Mouse (Mus musculus): ENCODE data around the gene Spats2l. TPM values are rescaled to one million over a fixed set of nuclear protein-coding genes. Genes with fewer than 3 reads are reported as not detected.

The Spats2l gene
- total and polyA plus RNA-seq, 3 experiments: not detected

DNA sequence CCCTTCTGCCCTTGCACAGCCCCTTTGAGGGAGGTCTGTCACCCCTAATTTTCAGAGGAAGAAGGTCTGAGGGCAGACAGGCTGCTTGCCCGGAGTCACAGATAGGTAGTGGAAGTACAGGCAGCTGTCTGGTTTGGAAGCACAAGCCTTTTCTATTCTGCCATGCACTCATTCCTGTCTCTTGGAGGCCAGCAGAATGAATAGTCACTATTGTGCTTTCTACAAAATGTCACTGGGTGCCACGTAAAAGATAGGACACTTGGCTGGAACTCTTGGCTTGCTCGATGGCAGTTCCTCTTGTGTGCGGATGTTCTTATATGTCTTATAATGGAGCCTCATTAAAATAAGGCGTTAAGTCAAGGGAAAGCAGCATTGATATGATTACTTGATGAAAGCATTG lies 15.9 kb downstream of the Spats2l start:
- Histone ChIP-seq H3K9ac (ENCODE audit: control insufficient read depth, low read depth, low read length, poor library complexity, severe bottlenecking) (no peak overlapping the region), H3K36me3 (ENCODE audit: control insufficient read depth in 1 of 2, insufficient read depth in 2 of 2, low read length in 2 of 2) (no peaks in the 10 kb centered on the region), H3K4me3 (ENCODE audit: control insufficient read depth in 1 of 2, insufficient read depth in 1 of 2, low read depth in 2 of 2, low read length in 2 of 2) (no peak overlapping the region), H3K27ac (ENCODE audit: control insufficient read depth, low read depth, low read length) (no peak overlapping the region), H3K27me3 (ENCODE audit: control insufficient read depth in 1 of 2, insufficient read depth in 2 of 2, low read length in 2 of 2) (no peaks in the 10 kb centered on the region), H3K9me3 (replicated peaks; ENCODE audit: insufficient read depth, low read length) (no peaks in the 10 kb centered on the region), H3K4me1 (ENCODE audit: control insufficient read depth in 1 of 2, insufficient read depth in 2 of 2, low read length in 2 of 2) (no peaks in the 10 kb centered on the region), H3K79me2 (ENCODE audit: control insufficient read depth, insufficient read depth, low read length, poor library complexity) (no peaks in the 10 kb centered on the region)
- TF ChIP-seq SMC3 (IDR thresholded peaks at IDR 0.05; ENCODE audit: low read depth, low read length) (no peak), MAX (IDR thresholded peaks at IDR 0.05; ENCODE audit: low read length) (no peak), GABPA (IDR thresholded peaks at IDR 0.05; ENCODE audit: low read depth, low read length) (no peak), CHD1 (IDR thresholded peaks at IDR 0.05; ENCODE audit: low read depth, low read length) (no peak), ZNF384 (IDR thresholded peaks at IDR 0.05; ENCODE audit: low read depth, low read length) (no peak), USF1 (IDR thresholded peaks at IDR 0.05; ENCODE audit: low read depth, low read length) (no peak), POLR2A (IDR thresholded peaks at IDR 0.05; ENCODE audit: control insufficient read depth in 1 of 2, insufficient read depth in 1 of 2, low read depth in 1 of 2, low read length in 2 of 2, poor library complexity in 1 of 2) (no peak)
- no peak for DNase-seq (ENCODE audit: low read depth, low spot score)

DNA sequence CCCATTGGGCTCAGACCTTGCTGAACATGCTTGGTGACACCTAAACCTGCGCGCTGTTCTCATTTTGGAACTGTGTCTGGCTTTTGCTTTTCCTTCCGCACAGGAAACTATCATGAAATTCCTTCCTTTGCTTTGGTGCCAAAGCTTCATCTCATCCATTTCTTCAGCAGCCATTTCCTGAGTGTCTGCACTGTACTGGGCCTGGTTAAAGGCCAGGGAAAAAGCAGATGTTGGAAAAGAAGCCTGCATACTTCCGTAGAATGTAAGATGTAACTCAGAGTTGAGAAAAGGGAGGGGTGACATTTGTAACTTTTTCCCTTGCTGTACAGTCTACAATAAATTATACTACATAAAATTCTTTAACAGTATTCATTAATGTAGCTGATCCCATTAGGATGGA lies 18.2 kb downstream of the Spats2l start:
- Histone ChIP-seq H3K27ac (ENCODE audit: control insufficient read depth, low read depth, low read length) (no peak overlapping the region), H3K4me1 (ENCODE audit: control insufficient read depth in 1 of 2, insufficient read depth in 2 of 2, low read length in 2 of 2) (no peaks in the 10 kb centered on the region), H3K27me3 (ENCODE audit: control insufficient read depth in 1 of 2, insufficient read depth in 2 of 2, low read length in 2 of 2) (no peaks in the 10 kb centered on the region), H3K4me3 (ENCODE audit: control insufficient read depth in 1 of 2, insufficient read depth in 1 of 2, low read depth in 2 of 2, low read length in 2 of 2) (no peak overlapping the region), H3K79me2 (ENCODE audit: control insufficient read depth, insufficient read depth, low read length, poor library complexity) (no peaks in the 10 kb centered on the region), H3K9me3 (replicated peaks; ENCODE audit: insufficient read depth, low read length) (no peaks in the 10 kb centered on the region), H3K9ac (ENCODE audit: control insufficient read depth, low read depth, low read length, poor library complexity, severe bottlenecking) (no peak overlapping the region), H3K36me3 (ENCODE audit: control insufficient read depth in 1 of 2, insufficient read depth in 2 of 2, low read length in 2 of 2) (no peaks in the 10 kb centered on the region)
- TF ChIP-seq EP300 (IDR thresholded peaks at IDR 0.05; ENCODE audit: low read depth in 1 of 2, low read length in 2 of 2): no peak
- TF ChIP-seq CHD1 (IDR thresholded peaks at IDR 0.05; ENCODE audit: low read depth, low read length): no peak
- no peak for TF ChIP-seq ZMIZ1 (IDR thresholded peaks at IDR 0.05; ENCODE audit: low read depth, low read length)
- no peak for TF ChIP-seq KAT2A (conservative IDR thresholded peaks at IDR 0.05; ENCODE audit: low read depth, low read length)
- no peak for TF ChIP-seq E2F4 (IDR thresholded peaks at IDR 0.05; ENCODE audit: borderline replicate concordance, low read depth, low read length)
- TF ChIP-seq GABPA (IDR thresholded peaks at IDR 0.05; ENCODE audit: low read depth, low read length): no peak
- TF ChIP-seq RAD21 (IDR thresholded peaks at IDR 0.05; ENCODE audit: low read depth, low read length): no peak
- TF ChIP-seq UBTF (IDR thresholded peaks at IDR 0.05; ENCODE audit: borderline replicate concordance, insufficient read depth, low read depth, low read length): no peak
- TF ChIP-seq ELF1 (IDR thresholded peaks at IDR 0.05; ENCODE audit: low read depth, low read length): no peak
- no peak for TF ChIP-seq ZKSCAN1 (IDR thresholded peaks at IDR 0.05; ENCODE audit: low read depth, low read length)
- no peak for TF ChIP-seq ZNF384 (IDR thresholded peaks at IDR 0.05; ENCODE audit: low read depth, low read length)
- TF ChIP-seq MYB (IDR thresholded peaks at IDR 0.05; ENCODE audit: low read depth, low read length): no peak
- no peak for TF ChIP-seq CHD2 (IDR thresholded peaks at IDR 0.05; ENCODE audit: low read length)
- TF ChIP-seq MYC (IDR thresholded peaks at IDR 0.05; ENCODE audit: low read depth, low read length): no peak
- TF ChIP-seq POLR2AphosphoS5 (IDR thresholded peaks at IDR 0.05; ENCODE audit: borderline replicate concordance, low read depth, low read length): no peak
- no peak for TF ChIP-seq MAX (IDR thresholded peaks at IDR 0.05; ENCODE audit: low read length)
- no peak for TF ChIP-seq POLR2A (IDR thresholded peaks at IDR 0.05; ENCODE audit: control insufficient read depth in 1 of 2, insufficient read depth in 1 of 2, low read depth in 1 of 2, low read length in 2 of 2, poor library complexity in 1 of 2)
- TF ChIP-seq ZC3H11A (IDR thresholded peaks at IDR 0.05; ENCODE audit: low read depth, low read length): no peak
- no peak for TF ChIP-seq TBP (IDR thresholded peaks at IDR 0.05; ENCODE audit: low read depth, low read length)
- no peak for DNase-seq (ENCODE audit: low read depth, low spot score)

Data from MEL (cell line).